In the genomic region with DNA sequence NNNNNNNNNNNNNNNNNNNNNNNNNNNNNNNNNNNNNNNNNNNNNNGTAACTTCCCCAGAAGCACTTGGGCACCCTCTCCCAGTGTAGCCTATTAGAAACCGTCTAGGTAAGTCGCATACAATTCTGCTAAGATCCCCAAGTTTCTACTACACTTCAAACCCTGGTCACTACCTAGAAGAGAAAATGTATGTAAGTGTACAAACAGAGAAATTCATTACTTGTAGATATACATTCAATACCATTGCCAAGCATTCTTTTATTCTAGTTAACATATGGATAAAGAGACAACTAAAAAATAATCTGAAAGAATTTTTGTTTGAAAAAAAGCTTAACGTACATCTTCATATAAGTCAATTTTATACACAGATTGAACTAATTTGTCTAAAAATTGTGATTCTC, we compare ENCODE assay signal across 19 mouse cellular contexts.
"Had no signal": no experiment of that assay in that cellular context is flagged by ENCODE, and none has a peak within 500 bp of the region (broad histone marks: within the 10 kb centered on the region; RNA-seq: fewer than 3 reads in every experiment).

No protein-coding gene starts in this region.

- H3K27me3 ChIP-seq: megakaryocyte, embryonic 14.5 days; midbrain, embryonic 13.5 days; neural tube, embryonic 12.5 days had no signal

- H3K9me3 ChIP-seq: midbrain, embryonic 13.5 days; neural tube, embryonic 12.5 days had no signal

- DNase-seq: lung, adult 18-20 months; lung, embryonic 14.5 days; lung, postnatal 10 days; lung, postnatal 36 days; retina, postnatal 1 day; right cerebral cortex, adult 18-20 months; right cerebral cortex, postnatal 25 days; right cerebral cortex, postnatal 4 days; spleen, adult 18-20 months; thymus, adult 18-20 months; thymus, postnatal 14 days; thymus, postnatal 36 days had no signal

- H3K36me3 ChIP-seq: midbrain, embryonic 13.5 days; neural tube, embryonic 12.5 days had no signal

- H3K27ac ChIP-seq: liver, embryonic 14.5 days; macrophage; midbrain, embryonic 13.5 days; neural tube, embryonic 12.5 days had no signal

- H3K4me2 ChIP-seq: lung, embryonic 14.5 days; midbrain, embryonic 11.5 days; neural tube, embryonic 12.5 days had no signal

- H3K4me3 ChIP-seq: neural tube, embryonic 12.5 days had no signal

- ATAC-seq: midbrain, embryonic 13.5 days; midbrain, embryonic 16.5 days had no signal

- H3K9ac ChIP-seq: liver, embryonic 14.5 days; lung, embryonic 14.5 days; midbrain, embryonic 13.5 days; neural tube, embryonic 12.5 days had no signal
